Mouse (Mus musculus) retina, postnatal 7 days (tissue): ENCODE measurements around the gene Cdh3.

ENCODE experiments used
- DNase-seq: peaks from one replicate; pipeline ENCODE4 v3.0.0-alpha.2; 2012; ENCODE audit warnings: low read depth, low spot score

The Cdh3 gene

DNA sequence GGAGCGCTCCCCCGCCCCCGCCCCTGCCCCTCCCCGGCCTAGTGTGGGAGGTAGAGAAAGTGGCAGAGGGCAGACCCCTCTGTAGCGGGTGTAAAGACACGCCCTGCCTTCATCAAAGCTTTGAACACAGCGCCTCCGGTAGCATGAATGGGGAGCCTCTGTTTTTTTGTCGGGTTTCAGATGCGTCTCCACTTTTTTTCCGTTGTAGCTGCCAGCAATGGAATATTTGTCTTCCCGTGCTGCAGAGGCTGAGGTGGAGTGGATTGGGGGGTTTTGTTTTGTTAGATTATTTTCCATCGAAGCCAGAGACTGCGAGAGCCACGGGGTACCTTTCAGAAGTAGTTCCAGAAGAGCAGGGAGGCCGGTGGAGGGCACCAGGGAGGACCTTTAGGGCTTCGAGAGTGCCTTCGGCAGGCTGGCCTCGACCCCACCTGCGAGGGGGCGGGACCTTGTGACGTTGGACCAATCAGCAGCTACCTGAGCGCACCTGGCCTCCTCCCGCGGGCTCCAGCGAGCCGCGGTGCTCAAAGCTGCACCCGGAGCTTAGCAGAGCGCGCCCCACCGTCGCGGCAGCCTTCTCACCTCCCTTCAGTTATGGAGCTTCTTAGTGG lies at the start of gene Cdh3:
TSS of gene Cdh3 (plus strand) at position 527 of the 611 bp plus-strand sequence.
- DNase-seq = no peak

GRCm38 (mm10) chr8:106462131-106462530 lies 48.6 kb upstream of the Cdh3 start:
- no peak for DNase-seq

GRCm38 (mm10) chr8:106463795-106464194 lies 46.9 kb upstream of the Cdh3 start:
- DNase-seq = no peak

GRCm38 (mm10) chr8:106469485-106469884 lies 41.2 kb upstream of the Cdh3 start:
- no peak for DNase-seq

DNA sequence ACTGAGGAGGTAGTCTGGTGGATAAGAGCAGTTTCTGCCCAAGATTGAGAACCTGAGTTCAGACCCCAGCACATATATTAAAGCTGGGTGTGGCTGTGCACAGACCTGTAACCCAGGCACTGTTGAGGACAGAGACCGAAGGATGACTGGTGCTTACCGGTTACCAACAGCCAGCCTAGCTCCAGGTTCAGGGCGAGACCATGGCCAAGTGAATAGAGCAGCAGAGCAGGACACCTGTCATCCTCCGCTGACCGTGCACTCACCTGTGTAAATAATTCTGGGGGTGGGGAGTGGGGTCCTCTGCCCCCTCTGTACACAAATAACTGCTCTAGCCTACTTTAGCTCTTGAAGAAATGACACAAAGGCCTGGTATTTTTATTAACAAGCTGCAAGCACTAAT lies 36.7 kb upstream of the Cdh3 start:
- DNase-seq = no peak

GRCm38 (mm10) chr8:106500018-106500685 lies 10.5 kb upstream of the Cdh3 start, which contains the start of gene 6030452D12Rik:
6030452D12Rik (plus strand) TSS chr8:106500522.
- DNase-seq = no peak

DNA sequence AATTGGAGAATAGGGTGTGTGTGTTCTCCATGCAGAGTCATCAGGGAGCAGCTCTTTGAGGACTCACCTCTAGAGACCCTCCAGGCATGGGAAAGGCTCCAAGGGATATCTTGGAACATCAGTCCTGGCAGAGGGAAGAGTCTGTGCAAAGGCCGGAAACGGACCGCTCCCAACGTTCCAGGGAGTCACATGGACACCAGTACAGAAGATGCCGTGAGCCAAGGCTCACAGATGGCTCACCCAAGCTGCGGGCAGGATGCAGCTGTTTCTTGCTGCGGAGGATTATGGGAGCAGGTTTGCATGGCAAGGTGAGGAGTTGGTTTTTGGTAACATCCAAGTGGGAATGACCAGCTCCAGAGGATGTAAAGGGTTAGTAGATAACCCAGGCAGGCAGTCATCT lies 6.5 kb upstream of the Cdh3 start:
- no peak for DNase-seq

DNA sequence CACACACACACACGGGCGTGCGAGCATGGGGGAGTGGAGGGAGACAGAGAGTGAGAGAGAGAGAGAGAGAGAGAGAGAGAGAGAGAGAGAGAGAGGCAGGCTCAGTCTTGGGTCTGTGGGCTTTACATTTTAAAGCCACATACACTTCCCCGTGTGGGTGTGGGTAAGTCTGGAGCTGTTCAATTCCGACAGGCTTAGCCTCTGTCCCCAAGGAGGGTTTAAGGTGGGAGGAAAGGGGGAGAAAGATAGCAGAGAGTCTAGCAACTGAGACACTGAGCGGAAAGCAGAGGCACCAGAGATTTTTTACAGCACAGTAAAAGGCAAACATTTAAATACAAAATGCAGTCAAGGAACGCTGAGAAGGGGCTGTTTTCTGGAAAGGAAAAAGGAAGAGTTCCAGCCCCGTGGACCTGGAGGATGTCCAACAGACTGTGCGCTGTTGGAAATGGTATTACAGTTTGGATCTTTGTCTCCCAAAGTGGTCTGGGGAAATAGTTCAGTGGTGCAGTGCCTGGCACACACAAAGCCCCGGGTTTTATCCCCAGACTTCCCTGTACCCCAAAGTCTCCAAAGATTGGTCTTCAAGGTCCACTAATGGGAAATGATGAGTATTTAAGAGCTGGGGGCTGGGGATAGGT lies 5.2 kb upstream of the Cdh3 start:
- DNase-seq = no peak

DNA sequence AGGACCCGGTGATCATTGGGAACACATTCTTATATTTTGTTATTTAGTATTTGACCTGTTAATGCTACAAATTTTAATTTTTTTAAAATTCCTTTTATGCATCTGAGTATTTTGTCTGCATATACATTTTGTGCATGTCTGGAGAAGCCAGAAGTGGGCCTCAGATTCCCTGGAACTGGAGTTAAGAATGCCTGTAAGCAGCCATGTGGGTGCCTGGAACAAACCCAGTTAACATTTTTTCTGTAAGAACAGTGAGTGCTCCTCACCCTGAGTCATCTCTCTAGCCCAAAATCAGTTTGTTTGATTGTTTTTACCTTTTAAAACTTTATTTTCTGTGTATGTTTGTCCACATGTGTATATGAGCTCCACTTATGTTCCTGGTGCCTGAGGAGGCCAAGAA lies 4.6 kb upstream of the Cdh3 start:
- no peak for DNase-seq

DNA sequence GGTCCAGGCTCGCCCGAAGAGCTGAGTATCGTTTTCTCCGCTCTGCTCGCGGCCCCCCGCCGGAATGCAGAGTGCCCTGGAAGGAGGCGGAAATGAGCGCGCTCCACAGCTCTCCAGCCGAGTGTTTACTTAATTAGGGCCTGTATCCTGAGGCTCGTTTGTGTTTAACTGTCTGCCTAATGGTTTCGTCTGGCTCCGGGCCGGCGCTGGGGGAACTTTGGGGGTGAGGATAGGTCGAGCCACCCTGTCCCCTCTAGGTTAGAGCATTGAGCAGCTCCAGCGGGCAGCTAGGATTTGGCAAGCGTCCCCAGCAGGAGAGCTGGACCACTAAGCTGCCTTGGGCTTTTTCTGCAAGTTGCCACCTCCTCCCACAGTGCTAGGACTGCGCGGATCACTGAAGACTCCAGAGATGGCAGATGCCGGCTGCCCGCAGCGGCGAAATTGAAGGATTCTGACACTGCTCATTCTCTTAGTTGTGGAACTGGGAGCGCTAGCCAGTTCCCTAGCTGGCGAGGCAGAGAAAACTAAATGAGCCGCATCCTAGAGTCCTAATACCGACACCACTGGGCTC lies 2.8 kb upstream of the Cdh3 start:
- DNase-seq = no peak

DNA sequence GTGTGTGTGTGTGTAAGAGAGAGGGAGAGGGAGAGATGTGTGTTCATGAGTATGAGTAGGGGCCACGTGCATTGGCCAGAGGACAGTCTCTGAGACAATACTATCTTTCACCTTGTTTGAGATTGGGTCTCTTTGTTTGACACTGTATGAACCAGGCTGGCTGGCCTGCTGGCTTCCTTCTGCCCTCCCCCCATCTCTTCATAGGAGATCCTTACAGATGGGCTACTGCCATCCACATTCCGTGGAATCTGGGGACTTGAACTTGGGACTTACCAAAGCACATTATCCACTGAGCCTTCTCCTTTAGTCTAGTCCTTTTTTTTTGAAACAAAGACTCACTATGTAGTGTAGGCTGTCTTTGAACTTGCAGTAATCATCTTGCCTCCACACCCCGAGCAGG lies 2.2 kb upstream of the Cdh3 start:
- DNase-seq = no peak

DNA sequence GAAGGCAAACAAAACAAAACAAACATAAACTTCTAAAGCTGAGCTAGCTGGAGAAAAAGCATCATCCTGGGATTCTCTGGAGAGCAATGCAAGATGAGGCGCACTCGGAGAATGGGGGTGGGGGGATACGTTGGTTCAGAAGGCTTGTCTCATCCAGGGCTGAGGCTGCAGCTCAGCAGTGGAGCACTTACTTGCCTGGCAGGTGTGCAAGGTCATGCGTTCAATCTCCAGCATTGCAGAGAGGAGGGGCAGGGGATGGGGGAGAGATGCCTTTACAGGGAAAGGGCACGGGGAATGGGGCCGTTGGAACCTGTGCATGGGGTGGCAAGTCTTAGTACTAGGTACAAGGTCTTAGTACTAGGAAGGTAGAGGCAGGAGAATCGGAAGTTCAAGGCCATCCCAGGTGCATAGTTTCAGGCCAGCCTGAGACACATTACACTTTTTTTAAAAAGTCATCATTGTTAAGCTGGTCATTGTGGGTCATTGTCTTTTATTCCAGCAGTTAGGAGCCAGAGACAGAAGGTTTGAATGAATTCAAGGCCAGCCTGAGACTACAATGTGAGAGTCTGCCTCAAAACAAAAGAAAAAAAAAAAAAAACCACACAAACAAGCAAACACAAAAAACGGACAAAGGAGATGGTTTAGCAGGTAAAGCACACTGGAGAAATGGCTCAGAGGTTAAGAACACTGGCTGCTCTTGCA lies 1.5 kb upstream of the Cdh3 start:
- no peak for DNase-seq

- DNase-seq = no peak
These were observed 392 bp downstream of the Cdh3 start for GRCm38 (mm10) chr8:106511065-106511501.

- DNase-seq = no peak
These were observed 895 bp downstream of the Cdh3 start for GRCm38 (mm10) chr8:106511531-106512041.

GRCm38 (mm10) chr8:106512475-106513150 lies 1.9 kb downstream of the Cdh3 start:
- DNase-seq = no peak

- no peak for DNase-seq
These were observed 5.3 kb downstream of the Cdh3 start for GRCm38 (mm10) chr8:106515946-106516479.

DNA sequence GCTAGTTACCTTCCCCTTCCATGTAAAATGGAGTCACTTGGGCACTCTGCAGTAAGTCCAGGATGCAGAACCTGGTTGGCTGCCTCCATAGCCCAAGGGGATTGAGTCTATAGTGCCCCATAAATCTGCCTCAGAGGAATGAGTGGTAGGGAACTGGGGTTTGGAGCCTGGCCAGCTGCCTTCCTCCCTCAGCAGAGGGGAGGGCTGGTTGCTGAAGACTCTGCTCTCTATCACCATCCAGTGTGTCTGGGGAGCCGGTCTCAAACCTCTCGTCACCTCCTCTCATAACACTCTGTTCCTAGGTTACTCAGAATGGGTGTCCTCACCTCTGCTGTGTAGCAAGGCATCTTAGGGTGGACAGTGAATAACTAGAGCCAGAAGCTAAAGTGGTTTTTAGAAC lies 5.9 kb downstream of the Cdh3 start:
- no peak for DNase-seq

GRCm38 (mm10) chr8:106518763-106519162 lies 8.1 kb downstream of the Cdh3 start:
- DNase-seq = no peak

- no peak for DNase-seq
These were observed 9.9 kb downstream of the Cdh3 start for GRCm38 (mm10) chr8:106520578-106520977.

GRCm38 (mm10) chr8:106521845-106522244 lies 11.2 kb downstream of the Cdh3 start:
- DNase-seq = no peak

DNA sequence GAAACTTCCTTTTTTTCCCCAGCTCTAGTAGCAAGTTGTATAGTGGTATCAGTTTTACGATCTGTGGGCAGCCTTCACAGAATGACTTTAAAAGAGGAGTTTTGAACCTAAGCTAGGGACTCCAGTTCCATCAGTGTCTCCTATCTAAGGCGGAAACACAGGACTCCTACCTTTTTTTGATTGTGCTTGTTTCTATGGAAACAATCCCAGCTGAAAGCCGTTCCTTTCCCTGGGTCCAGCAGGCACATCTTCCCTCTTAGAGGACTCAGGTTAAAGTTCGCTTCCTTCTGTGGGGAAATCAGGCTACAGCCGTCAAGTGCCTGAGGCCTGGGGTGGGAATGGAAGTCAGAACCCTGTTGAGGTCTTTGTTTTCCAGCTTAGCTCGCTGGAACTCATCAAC lies 16.0 kb downstream of the Cdh3 start:
- no peak for DNase-seq
